ENCODE assay signal across 12 mouse cellular contexts in genomic region chr13:52875541-52876325, GRCm38 (mm10). TPM values are rescaled to one million over a fixed set of nuclear protein-coding genes. Genes with fewer than 3 reads are reported as not detected.
DNase-seq lines count a peak whose midpoint lies in the region; ATAC-seq and TF ChIP-seq lines count a peak whose summit lies in the region.
"Had no signal": no experiment of that assay in that cellular context is flagged by ENCODE, and none has a peak within 500 bp of the region (broad histone marks: within the 10 kb centered on the region; RNA-seq: fewer than 3 reads in every experiment).

No protein-coding gene starts in this region.

- H3K36me3 ChIP-seq in heart, embryonic 10.5 days: no peaks in the 10 kb centered on the region
- no peaks in the 10 kb centered on the region for H3K36me3 ChIP-seq in heart, adult 2 months (ENCODE audit: control insufficient read depth, insufficient read depth, low read length)
- no peaks in the 10 kb centered on the region for H3K36me3 ChIP-seq in midbrain, embryonic 11.5 days (ENCODE audit: control insufficient read depth, insufficient read depth, low read length)
- no peaks in the 10 kb centered on the region for H3K36me3 ChIP-seq in midbrain, embryonic 10.5 days
- H3K36me3 ChIP-seq: embryonic facial prominence, embryonic 13.5 days had no signal

- no peak for TF ChIP-seq EP300 in heart, adult 2 months (IDR thresholded peaks at IDR 0.05; ENCODE audit: insufficient read depth, low read depth, low read length)

- peak overlapping the region; percentile 25; the same call in 1 of the 2 replicates for H3K27ac ChIP-seq in heart, embryonic 10.5 days
- H3K27ac ChIP-seq in heart, adult 2 months: no peak overlapping the region
- no peak overlapping the region for H3K27ac ChIP-seq in midbrain, embryonic 11.5 days (ENCODE audit: low read depth, low read length)
- no peak overlapping the region for H3K27ac ChIP-seq in midbrain, embryonic 10.5 days (replicated peaks)
- H3K27ac ChIP-seq: embryonic facial prominence, embryonic 13.5 days; gastrocnemius, adult 2 months had no signal

- peaks cover 53% of the 10 kb centered on the region for H3K4me1 ChIP-seq in heart, embryonic 10.5 days
- H3K4me1 ChIP-seq in heart, adult 2 months (ENCODE audit: control insufficient read depth, insufficient read depth, low read length): no peaks in the 10 kb centered on the region
- 0 out of 2 replicates have a peak, but pooled peaks cover 3% of the 10 kb centered on the region for H3K4me1 ChIP-seq in midbrain, embryonic 11.5 days (ENCODE audit: control insufficient read depth, insufficient read depth, low read length)
- H3K4me1 ChIP-seq in midbrain, embryonic 10.5 days: peaks cover 22% of the 10 kb centered on the region

- DNase-seq in heart, embryonic 10.5 days (ENCODE audit: low spot score): no peak
- no peak for DNase-seq in heart, adult 2 months
- DNase-seq in midbrain, embryonic 11.5 days (ENCODE audit: low spot score, missing footprints): peak; percentile 71
- no peak for DNase-seq in midbrain, embryonic 10.5 days (ENCODE audit: low spot score)
- DNase-seq in frontal cortex, postnatal 36 days (ENCODE audit: low spot score in 2 of 2): peak; percentile 47 to 72
- peak; percentile 50 to 78 for DNase-seq in right cerebral cortex, postnatal 36 days (ENCODE audit: low spot score in 2 of 2)
- no peak for DNase-seq in retina, embryonic 14.5 days (ENCODE audit: low spot score)
- no peak for DNase-seq in lung, postnatal 36 days
- DNase-seq: gastrocnemius, adult 2 months; heart, postnatal 10 days; kidney, adult 2 months had no signal

- no peak overlapping the region for H3K4me2 ChIP-seq in midbrain, embryonic 11.5 days
- H3K4me2 ChIP-seq: embryonic facial prominence, embryonic 13.5 days had no signal

- H3K9me3 ChIP-seq in heart, embryonic 10.5 days: no peaks in the 10 kb centered on the region
- H3K9me3 ChIP-seq in midbrain, embryonic 11.5 days (ENCODE audit: control insufficient read depth, low read length): no peaks in the 10 kb centered on the region
- no peaks in the 10 kb centered on the region for H3K9me3 ChIP-seq in midbrain, embryonic 10.5 days (replicated peaks)
- H3K9me3 ChIP-seq: embryonic facial prominence, embryonic 13.5 days had no signal

- no peak overlapping the region for H3K9ac ChIP-seq in heart, adult 2 months (ENCODE audit: low read depth, low read length)
- no peak overlapping the region for H3K9ac ChIP-seq in midbrain, embryonic 11.5 days (ENCODE audit: low read length)
- H3K9ac ChIP-seq: embryonic facial prominence, embryonic 13.5 days had no signal

- H3K27me3 ChIP-seq in heart, embryonic 10.5 days (ENCODE audit: insufficient read depth, poor library complexity, severe bottlenecking): no peaks in the 10 kb centered on the region
- no peaks in the 10 kb centered on the region for H3K27me3 ChIP-seq in heart, adult 2 months (ENCODE audit: control insufficient read depth, insufficient read depth, low read length)
- no peaks in the 10 kb centered on the region for H3K27me3 ChIP-seq in midbrain, embryonic 11.5 days (ENCODE audit: control insufficient read depth, insufficient read depth, low read length)
- H3K27me3 ChIP-seq in midbrain, embryonic 10.5 days (ENCODE audit: low read depth, poor library complexity, severe bottlenecking): no peaks in the 10 kb centered on the region
- H3K27me3 ChIP-seq: embryonic facial prominence, embryonic 13.5 days had no signal

- intact Hi-C loops in heart, adult 2 months (cut with DNase I): loop anchor here (5.0 kb wide), 2 partner anchors 38 to 62 kb away; no protein-coding TSS in a partner anchor

- 56% methylated on average over 25 of the region's 25 CpGs for WGBS in heart, embryonic 10.5 days
- WGBS in heart, adult 2 months: 77% methylated on average over 25 of the region's 25 CpGs
- 83% methylated on average over 25 of the region's 25 CpGs for WGBS in midbrain, embryonic 11.5 days
- 85% methylated on average over 25 of the region's 25 CpGs for WGBS in midbrain, embryonic 10.5 days

- ATAC-seq in midbrain, embryonic 11.5 days (ENCODE audit: low FRiP score): no peak

- no peaks in the 10 kb centered on the region for H3K79me2 ChIP-seq in heart, adult 2 months (replicated peaks; ENCODE audit: control insufficient read depth, insufficient read depth, low read length)

- TF ChIP-seq CTCF in heart, adult 2 months (IDR thresholded peaks at IDR 0.05): no peak

- H3K4me3 ChIP-seq in heart, embryonic 10.5 days: no peak overlapping the region
- no peak overlapping the region for H3K4me3 ChIP-seq in heart, adult 2 months
- no peak overlapping the region for H3K4me3 ChIP-seq in midbrain, embryonic 11.5 days (ENCODE audit: low read depth, low read length)
- no peak overlapping the region for H3K4me3 ChIP-seq in midbrain, embryonic 10.5 days
- H3K4me3 ChIP-seq: embryonic facial prominence, embryonic 13.5 days; gastrocnemius, adult 2 months had no signal

- TF ChIP-seq POLR2A in heart, adult 2 months (IDR thresholded peaks at IDR 0.05; ENCODE audit: insufficient read depth, low read depth, low read length): no peak

RNA-seq across cellular contexts. Expression of gene Auh, which starts 53.7 kb away (rescaled TPM):
- polyA plus RNA-seq in heart, embryonic 10.5 days (2016; fragmentation: Nextera tagmentation; extraction: Ambion mirVana): 44.9 and 53.3 TPM in 2 replicates
- total RNA-seq in heart, adult 2 months (2021): 100 to 1,000 TPM; 135 to 152 TPM
- polyA plus RNA-seq in heart, adult 2 months (2012; rRNA removed): 64.6 and 94.0 TPM in 2 replicates
- polyA plus RNA-seq in midbrain, embryonic 11.5 days (2014; fragmentation: Nextera tagmentation; extraction: Ambion mirVana): 38.7 and 39.6 TPM in 2 replicates
- 35.2 and 35.8 TPM in 2 replicates for polyA plus RNA-seq in midbrain, embryonic 10.5 days (2016; fragmentation: Nextera tagmentation; extraction: Ambion mirVana)

Comparison
In these comparisons a context has a peak if more than half of its experiments do, and no peak if none do; other contexts are left out.
1. DNase-seq: peak in midbrain, embryonic 11.5 days (single experiment), frontal cortex, postnatal 36 days (2 of 2) and right cerebral cortex, postnatal 36 days (2 of 2); none in heart, embryonic 10.5 days (single experiment), heart, adult 2 months (0 of 2), midbrain, embryonic 10.5 days (single experiment), retina, embryonic 14.5 days (single experiment) and lung, postnatal 36 days (single experiment).